Mouse (Mus musculus) stomach, postnatal 0 days (tissue): ENCODE results near the gene Slfn14.

Source experiments
- CTCF ChIP-seq: IDR thresholded peaks from 2 replicates; pipeline ENCODE4 v1.5.1; 2016; ENCODE audit warnings: antibody characterized with exemption, low read depth, mild to moderate bottlenecking, moderate library complexity
- EP300 ChIP-seq: optimal IDR thresholded peaks from 2 replicates; pipeline ENCODE3; 2016; ENCODE audit warnings: antibody characterized with exemption

GRCm38 (mm10) chr11:83276251-83276650, 10.3 kb downstream of the Slfn14 start:
- TF ChIP-seq CTCF (no peak), EP300 (no peak)
